Mouse (Mus musculus): ENCODE data around the gene Kcmf1. TPM values are rescaled to one million over a fixed set of nuclear protein-coding genes. Genes with fewer than 3 reads are reported as not detected.

Gene Kcmf1
- total RNA-seq, 2 experiments from 2014 or later, result 57.8 to 64.1 TPM

DNA sequence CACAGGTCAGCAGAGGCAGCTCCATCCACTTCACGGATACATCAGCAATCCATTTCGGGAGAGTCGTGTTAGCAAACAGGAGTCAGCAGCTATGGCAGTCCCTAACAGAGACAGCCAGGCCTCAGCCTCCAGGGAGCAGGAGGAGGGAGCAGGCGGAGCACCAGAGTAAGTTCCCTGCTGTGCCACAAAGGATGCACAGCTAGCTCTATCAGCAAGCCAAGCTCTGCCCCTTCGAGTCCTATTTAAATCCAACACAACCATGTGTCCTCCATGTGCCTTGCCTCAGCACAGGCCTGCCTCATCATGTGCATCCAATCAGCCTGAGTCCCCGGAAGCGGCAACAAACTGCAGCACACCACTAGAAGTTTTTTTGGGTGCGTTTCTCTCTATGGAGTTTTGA, 23.6 kb upstream of the Kcmf1 start:
- TF ChIP-seq CTCF (conservative IDR thresholded peaks at IDR 0.05), result no peak
- Histone ChIP-seq H3K27ac (no peak overlapping the region), H3K4me3 (no peak overlapping the region)
- DNase-seq (ENCODE audit: low spot score in 2 of 2), result no peak

DNA sequence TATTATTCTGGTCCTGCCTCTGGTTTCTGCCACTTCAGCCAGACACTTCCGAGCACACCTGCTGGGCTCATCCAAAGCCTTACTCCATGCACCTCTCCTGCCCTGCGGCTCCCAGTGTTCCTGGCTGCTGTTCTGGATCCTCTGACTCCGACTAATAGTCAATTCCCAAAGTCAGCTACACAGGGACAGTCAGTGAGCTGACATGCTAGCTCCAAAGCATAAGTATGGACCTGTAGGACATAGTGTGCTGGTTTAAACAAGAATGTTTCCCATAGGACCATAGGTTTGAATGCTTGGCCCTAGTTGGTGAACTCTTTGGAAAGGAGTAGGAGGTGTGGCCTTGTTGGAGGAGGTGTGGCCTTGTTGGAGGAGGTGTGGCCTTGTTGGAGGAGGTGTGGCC, 21.3 kb upstream of the Kcmf1 start:
- H3K4me3 ChIP-seq, result no peak overlapping the region
- no peak overlapping the region for H3K27ac ChIP-seq
- no peak for DNase-seq (ENCODE audit: low spot score in 2 of 2)
- TF ChIP-seq CTCF (conservative IDR thresholded peaks at IDR 0.05), result no peak

DNA sequence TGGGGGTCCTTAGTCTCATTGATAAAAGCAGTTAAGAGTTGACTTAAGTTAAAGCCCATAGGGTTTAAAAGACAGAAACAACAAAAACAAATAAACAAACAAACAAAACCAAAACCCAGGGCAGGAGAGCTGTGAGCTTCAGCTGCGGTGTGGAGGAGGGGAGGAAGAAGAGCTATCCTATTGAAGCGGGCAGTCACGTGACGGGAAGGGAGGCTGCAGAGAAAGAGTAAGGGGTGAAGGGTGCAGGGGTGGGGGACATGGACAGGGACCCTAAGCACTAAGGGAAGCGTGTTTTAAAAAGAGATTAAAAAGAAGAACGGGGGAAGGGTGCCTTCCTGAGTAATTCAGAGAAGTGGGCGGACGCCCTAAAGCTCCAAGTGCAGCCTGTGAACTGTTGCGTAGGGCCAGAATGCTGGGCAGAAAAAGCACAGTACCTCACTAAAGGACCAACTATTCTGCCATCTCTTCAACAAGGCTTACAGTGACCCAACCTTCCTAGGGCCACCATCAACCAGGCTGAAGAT, 18.8 kb upstream of the Kcmf1 start:
- no peak for TF ChIP-seq CTCF (conservative IDR thresholded peaks at IDR 0.05)
- H3K4me3 ChIP-seq, result no peak overlapping the region
- DNase-seq (ENCODE audit: low spot score in 2 of 2), result no peak
- no peak overlapping the region for H3K27ac ChIP-seq

- TF ChIP-seq CTCF (conservative IDR thresholded peaks at IDR 0.05), result no peak
- DNase-seq (ENCODE audit: low spot score in 2 of 2), result no peak
- no peak overlapping the region for H3K27ac ChIP-seq
- no peak overlapping the region for H3K4me3 ChIP-seq
Observed at GRCm38 (mm10) chr6:72916330-72916729, 16.6 kb upstream of the Kcmf1 start.

DNA sequence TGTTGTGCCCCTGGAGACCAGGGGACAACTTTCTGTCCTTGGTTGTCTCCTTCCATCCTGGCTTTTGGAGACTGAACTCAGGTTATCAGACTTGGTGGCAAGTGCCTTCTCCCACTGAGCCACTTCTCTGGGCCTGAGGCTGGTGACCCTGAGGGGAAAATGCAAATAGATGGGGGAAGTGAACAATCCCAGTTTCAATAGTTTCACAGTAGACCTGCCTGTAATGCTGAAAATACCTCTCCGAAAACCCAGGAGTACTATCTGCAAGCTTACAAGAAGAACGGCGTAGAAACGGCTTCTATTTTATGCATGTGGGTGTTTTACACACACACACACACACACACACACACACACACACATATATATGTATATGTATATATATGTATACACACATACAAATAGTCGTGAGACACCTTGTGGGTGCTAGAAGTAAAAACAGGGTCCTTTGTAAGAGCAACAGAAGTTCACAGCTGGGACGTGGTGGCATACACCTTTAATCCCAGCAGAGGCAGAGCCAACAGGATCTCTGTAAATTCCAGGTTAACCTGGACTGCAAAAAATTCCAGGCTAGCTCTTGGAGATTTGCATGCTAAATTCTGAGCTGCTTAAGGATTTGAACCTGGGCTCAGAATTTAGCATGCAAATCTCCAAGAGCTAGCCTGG, 14.4 kb upstream of the Kcmf1 start:
- H3K4me3 ChIP-seq, result no peak overlapping the region
- no peak for TF ChIP-seq CTCF (conservative IDR thresholded peaks at IDR 0.05)
- DNase-seq (ENCODE audit: low spot score in 2 of 2), result no peak
- H3K27ac ChIP-seq, result no peak overlapping the region

- H3K4me3 ChIP-seq, result no peak overlapping the region
- TF ChIP-seq CTCF (conservative IDR thresholded peaks at IDR 0.05), result no peak
- no peak overlapping the region for H3K27ac ChIP-seq
- no peak for DNase-seq (ENCODE audit: low spot score in 2 of 2)
Observed at GRCm38 (mm10) chr6:72911261-72911660, 11.5 kb upstream of the Kcmf1 start.

- peak; percentile 52 for TF ChIP-seq CTCF (conservative IDR thresholded peaks at IDR 0.05)
- no peak for DNase-seq (ENCODE audit: low spot score in 2 of 2)
- H3K27ac ChIP-seq, result no peak overlapping the region
- H3K4me3 ChIP-seq, result no peak overlapping the region
Observed at GRCm38 (mm10) chr6:72902254-72902990, 2.6 kb upstream of the Kcmf1 start.

- no peak overlapping the region; the same call in 1 of the 2 replicates for H3K4me3 ChIP-seq
- DNase-seq (ENCODE audit: low spot score in 2 of 2), result no peak
Observed at GRCm38 (mm10) chr6:72900952-72901351, 1.2 kb upstream of the Kcmf1 start.

GRCm38 (mm10) chr6:72899201-72899780, 488 bp downstream of the Kcmf1 start:
- no peak for TF ChIP-seq CTCF (conservative IDR thresholded peaks at IDR 0.05)
- Histone ChIP-seq H3K4me3 (peak overlapping the region; percentile 60), H3K27ac (peak overlapping the region; percentile 94)
- no peak for DNase-seq (ENCODE audit: low spot score in 2 of 2)

More at GRCm38 (mm10) chr6:72900952-72901351, 1.2 kb upstream of the Kcmf1 start:
- no peak for TF ChIP-seq CTCF (conservative IDR thresholded peaks at IDR 0.05)
- no peak overlapping the region; the same call in 1 of the 2 replicates for H3K27ac ChIP-seq

- peak; percentile 16 to 58 for DNase-seq (ENCODE audit: low spot score in 2 of 2)
- peak overlapping the region; percentile 60 for H3K4me3 ChIP-seq
- TF ChIP-seq CTCF (conservative IDR thresholded peaks at IDR 0.05), result no peak
- H3K27ac ChIP-seq, result peak overlapping the region; percentile 94
Observed at GRCm38 (mm10) chr6:72898244-72899200, 1.3 kb downstream of the Kcmf1 start.

GRCm38 (mm10) chr6:72895000-72895399, 4.8 kb downstream of the Kcmf1 start:
- TF ChIP-seq CTCF (conservative IDR thresholded peaks at IDR 0.05), result no peak
- DNase-seq (ENCODE audit: low spot score in 2 of 2), result no peak

GRCm38 (mm10) chr6:72891238-72891637, 8.5 kb downstream of the Kcmf1 start:
- no peak for DNase-seq (ENCODE audit: low spot score in 2 of 2)
- Histone ChIP-seq H3K27ac (no peak overlapping the region), H3K4me3 (no peak overlapping the region)
- peak; percentile 61 for TF ChIP-seq CTCF (conservative IDR thresholded peaks at IDR 0.05)

More at GRCm38 (mm10) chr6:72895000-72895399, 4.8 kb downstream of the Kcmf1 start:
- Histone ChIP-seq H3K27ac (no peak overlapping the region), H3K4me3 (no peak overlapping the region)
